Mouse (Mus musculus): ENCODE results near the gene Fut4.

DNA sequence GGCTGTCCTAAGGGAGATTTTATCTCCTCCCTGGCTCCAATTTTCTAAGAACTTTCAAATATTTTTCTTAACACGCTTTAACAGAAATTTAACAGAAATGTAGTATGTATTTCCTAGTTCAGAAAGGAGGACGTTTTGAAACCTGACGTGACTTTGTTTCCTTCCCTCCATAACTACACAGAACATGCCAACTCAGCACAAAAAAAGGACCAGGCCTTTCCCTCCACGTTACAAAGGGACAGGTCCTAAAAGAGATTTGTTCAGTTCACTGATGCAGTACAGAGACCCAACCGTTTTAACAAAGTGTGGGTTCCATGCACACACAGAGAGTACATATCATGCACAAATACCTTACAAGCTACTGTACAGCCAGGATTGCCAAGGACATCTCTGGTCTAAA is 30.6 kb downstream of the Fut4 start:
- TF ChIP-seq CTCF (conservative IDR thresholded peaks at IDR 0.05; ENCODE audit: insufficient read depth, insufficient read length, low read depth, low read length) (no peak), POLR2A (IDR thresholded peaks at IDR 0.05; ENCODE audit: low read depth, low read length) (no peak)

Measured in kidney, adult 2 months (tissue).